Mouse (Mus musculus) megakaryocyte progenitor cell, adult 5-6 weeks (primary cell): ENCODE measurements around the gene Slc35d3. TPM values are rescaled to one million over a fixed set of nuclear protein-coding genes. Genes with fewer than 3 reads are reported as not detected.
A peak's percentile ranks its signal among the peaks of the same experiment; 100 is the strongest.

Source experiments
- ATAC-seq: replicated peaks from 2 replicates; pipeline ENCODE4 v1.8.0; 2016; ENCODE audit warnings: mild to moderate bottlenecking, moderate TSS enrichment, inconsistent platforms; ENCODE audit not compliant: poor library complexity
- total RNA-seq, 2 experiments: library from RNA; stranded (forward) in 1 of 2; stranded (reverse) in 1 of 2; fragments of 157-497, 149-512 nt in 1 of 2; fragments of 200-1000 nt in 1 of 2; gene quantifications; 2 replicates each; pipeline versions ENCODE4 v1.2.3 to v1.2.4; 2015 to 2017

Gene Slc35d3
- total RNA-seq (2015) (0.22 and 1.1 TPM in 2 replicates), total RNA-seq (2017) (0.68 TPM in 1 of 2 replicates, not detected in the other)

DNA sequence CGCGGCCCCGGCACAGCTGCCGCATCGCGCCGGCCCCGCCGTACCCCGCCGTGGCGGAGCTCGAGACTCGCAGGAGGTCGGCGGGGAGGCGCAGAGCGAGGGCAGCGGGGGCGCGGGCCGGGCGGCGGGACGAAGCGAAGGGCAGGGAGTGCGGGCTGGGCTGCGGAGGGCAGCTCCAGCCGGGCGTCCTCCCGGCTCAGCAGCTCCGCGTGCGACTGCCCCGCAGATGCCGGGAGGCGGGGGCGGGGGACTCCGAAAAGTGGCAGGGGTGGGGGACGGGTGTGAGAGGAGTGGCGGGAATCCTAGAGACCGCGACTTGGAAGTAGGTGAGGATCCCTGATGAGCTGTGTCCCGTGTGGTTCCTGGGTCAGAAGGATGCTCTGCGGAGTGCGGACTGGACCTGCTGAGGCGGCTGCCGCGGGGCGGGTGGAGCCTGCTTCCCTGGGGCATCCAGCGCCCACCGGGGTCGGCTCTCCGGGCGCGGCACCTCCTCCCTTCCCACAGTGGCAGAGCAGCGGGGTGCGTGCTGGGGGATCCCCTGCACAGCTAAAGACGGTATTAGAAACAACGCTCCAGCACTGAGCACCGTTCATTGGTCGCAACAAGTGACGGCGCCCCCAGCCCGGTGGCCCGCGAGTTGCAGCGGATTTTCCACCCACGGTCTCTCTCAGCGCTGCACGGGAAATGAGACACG lies at the start of gene Slc35d3:
Slc35d3 (minus strand) TSS at position 462 of the 694 bp plus-strand sequence.
- ATAC-seq = no peak; the same call in 1 of the 2 replicates

GRCm38 (mm10) chr10:19900191-19900590 lies 48.9 kb upstream of the Slc35d3 start:
- no peak for ATAC-seq

- peak; percentile 68 for ATAC-seq
These were observed 42.7 kb upstream of the Slc35d3 start for GRCm38 (mm10) chr10:19893976-19894375.

GRCm38 (mm10) chr10:19893146-19893545 lies 41.9 kb upstream of the Slc35d3 start:
- no peak for ATAC-seq

- ATAC-seq = peak; percentile 50
These were observed 40.4 kb upstream of the Slc35d3 start for GRCm38 (mm10) chr10:19891686-19892085.

- no peak for ATAC-seq
These were observed 38.6 kb upstream of the Slc35d3 start for GRCm38 (mm10) chr10:19889908-19890307.

DNA sequence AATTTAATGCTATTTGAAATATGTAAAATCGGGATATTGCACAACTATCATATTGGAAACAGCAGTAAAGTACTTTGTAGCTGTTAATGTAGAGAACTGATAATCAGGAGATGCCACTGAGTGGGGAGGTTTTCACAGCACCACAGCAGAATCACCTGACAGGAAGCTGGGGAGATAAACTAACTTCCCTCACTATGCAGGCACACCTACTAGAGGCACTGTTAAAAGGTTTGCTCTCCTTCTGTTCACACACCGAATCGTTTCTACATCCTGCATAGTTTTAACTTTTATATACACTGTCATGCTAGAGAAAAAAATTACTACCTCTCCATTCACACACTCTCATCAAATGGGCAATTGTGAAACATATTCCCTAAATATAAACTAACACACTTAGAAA lies 35.0 kb upstream of the Slc35d3 start:
- peak; percentile 98 for ATAC-seq

GRCm38 (mm10) chr10:19884409-19884808 lies 33.1 kb upstream of the Slc35d3 start:
- no peak for ATAC-seq

DNA sequence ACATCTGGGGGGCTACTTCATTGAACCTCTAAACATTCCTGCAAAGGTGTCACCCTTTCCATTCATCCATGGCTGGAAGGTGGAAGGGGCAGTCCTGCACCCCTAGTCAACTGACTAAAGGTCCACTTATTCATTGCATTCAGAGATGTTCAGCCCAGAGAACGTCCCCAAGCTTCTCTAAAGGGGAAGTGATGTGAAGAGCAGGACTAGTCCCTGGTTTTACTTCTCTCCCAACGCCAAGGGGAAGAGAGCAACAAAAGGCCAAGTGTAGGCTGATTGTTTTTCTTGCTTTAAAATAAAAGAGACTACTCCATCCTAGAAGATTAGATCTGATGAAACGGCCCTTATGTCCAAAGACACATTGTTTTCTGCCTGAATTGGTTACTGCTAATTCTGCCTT lies 29.2 kb upstream of the Slc35d3 start:
- no peak for ATAC-seq

DNA sequence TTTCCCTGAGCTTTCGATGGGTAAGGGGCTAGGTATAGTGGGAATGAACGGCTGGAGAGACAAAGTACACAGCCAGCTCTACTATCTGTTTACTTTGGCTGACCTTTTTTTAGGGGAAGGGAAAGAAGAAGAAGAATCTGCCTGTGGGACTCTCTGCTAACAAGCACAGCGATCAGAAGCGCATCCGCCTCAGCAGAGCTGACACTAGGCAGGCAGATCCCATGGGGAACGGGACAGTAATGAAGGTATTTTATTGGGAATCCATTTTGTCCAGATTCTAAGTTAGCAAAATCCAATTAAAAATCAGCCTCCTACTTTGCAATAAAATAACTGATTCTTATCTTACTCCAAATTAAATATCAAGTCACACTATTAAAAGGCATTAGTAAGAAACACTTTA lies 27.9 kb upstream of the Slc35d3 start:
- no peak for ATAC-seq

DNA sequence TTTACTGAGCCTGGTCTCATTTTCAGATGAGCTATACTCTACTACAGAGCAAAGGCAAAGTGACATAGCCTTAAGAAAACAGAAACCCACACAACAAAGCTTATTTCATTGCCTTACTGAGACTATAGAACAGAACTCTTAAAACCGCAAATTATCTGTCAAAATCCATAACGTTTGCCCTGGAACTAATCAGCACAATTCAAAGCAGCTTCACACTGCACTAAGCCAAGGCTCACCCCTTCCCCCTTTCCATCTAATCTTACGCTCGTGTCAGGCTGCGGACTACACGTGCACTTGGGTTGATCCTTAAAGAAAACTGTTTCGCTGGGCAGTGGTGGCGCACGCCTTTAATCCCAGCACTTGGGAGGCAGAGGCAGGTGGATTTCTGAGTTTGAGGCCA lies 26.4 kb upstream of the Slc35d3 start:
- ATAC-seq = peak; percentile 78

DNA sequence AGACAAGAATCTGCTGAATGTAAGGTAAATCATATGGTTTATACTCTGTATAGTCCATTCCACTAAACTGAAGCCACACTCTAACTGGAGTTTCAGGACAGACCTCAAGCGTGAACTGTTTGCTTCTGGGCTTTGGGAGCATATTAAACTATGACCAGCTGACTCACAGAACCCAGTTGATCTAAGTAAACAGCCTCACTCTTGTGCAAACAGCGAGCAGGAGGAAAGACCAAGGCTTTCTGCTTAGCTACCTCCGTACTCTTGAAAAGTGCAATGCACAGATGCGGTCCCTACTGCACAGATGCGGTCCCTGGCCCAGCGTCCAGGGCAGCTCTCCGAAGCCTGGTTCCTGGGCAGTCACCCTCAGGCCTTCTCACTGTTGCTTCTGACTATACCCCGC lies 26.0 kb upstream of the Slc35d3 start:
- no peak for ATAC-seq

DNA sequence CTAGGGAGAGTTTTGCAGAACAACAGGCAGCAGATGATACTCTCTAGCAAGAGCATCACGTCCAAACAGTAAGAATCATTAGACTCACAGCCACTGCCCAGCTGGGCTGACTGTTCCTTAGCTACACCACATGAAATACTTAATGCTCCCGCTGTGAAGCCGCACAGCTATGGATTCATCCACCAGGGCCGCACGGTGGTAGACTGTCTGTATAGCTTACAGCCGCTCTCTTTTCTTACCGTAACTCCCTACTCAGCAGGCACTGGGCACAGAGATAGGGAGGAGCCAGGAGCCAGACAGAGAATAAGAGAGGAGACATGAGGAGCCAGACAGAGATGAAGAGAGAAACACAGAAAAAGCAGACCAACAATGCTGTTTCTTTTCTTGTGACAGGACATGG lies 25.4 kb upstream of the Slc35d3 start:
- no peak for ATAC-seq

DNA sequence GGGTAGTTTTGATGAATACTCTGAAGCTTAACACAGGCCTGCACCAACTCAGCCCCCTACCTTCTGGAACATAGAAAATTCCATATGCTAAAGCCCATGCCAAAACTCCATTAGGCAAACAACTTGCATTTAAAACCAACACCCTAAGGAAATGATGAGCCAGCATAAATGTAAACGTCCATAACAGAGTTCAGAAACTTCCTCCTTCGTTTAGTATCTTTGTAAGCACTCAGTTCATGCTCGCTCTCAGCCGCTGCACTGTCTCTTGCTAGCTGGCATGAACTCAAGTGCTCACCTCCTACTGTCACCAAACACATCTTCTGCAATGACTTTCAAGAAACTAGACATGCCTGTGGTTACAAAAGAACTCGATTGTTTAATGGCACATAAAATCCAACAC lies 24.1 kb upstream of the Slc35d3 start:
- ATAC-seq = peak; percentile 42; the same call in 1 of the 2 replicates

DNA sequence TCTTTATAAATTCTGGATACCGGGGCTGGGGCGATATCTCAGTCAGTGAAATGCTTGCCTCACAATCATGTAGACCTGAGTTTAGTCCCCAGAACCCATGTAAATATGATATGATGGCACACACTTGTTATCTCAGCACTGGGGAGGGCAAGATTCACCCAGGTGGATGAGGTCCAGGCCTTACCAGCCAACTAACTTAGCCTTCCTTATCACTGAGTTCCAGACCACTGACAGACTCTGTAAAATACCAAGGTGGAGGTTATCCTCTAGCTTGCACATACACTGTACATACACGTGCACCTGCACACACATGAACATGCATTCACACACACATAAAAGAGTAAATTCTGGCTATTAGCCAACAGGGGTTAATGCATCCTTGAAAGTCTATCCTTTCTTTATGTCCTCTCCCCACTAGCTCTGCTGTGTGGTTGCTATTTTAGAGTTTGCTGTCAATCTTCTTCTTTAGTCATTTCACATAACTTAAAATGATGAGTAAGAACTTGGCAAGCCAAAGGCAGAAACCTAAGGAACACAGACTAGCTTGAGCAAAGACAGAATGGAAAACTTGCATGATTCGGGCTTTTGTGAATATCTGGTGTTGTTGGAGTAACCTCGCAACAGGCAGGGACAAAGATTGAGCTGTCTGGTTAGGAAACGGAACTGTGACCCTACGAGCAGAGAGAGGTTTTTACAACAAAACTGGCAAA lies 4.5 kb upstream of the Slc35d3 start:
- ATAC-seq = peak; percentile 69

DNA sequence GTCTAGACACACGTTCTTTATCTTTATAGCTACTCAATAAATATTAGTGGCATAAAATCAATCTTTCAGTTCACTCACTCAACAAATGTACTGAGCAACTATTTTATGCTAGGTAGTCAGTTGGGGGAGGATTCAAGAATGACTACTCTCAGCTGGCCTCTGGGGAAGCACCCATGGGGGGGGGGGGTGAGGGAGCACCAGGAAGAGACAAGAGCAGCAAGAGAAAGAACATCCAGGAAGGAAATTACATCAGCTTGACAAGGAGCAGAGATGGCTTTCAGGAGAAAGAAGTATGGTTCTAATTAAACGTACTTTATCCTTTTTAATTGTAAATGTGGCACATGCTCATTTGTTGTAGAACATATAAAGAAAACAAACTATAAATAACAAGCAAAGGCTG lies 2.4 kb upstream of the Slc35d3 start:
- ATAC-seq = no peak

DNA sequence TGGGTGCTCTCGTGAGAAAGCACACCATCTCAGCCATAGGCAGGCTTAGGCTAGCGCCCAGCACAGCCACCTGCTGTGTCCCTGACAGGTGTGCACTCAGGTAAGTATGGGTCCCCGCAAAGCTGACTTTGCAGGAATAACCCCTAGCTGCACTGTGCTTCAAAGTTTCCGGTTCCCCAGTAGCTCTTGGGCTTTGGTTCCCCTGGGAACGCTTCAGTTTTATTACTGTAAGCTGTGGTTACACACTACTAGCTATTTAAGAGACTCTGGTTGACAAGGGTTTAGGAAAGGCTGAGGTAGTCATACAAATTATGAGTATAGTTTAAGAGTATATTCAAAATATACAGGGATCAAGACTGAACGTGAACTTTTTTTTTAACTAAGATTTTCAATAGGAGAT lies 1.5 kb upstream of the Slc35d3 start:
- ATAC-seq = no peak

DNA sequence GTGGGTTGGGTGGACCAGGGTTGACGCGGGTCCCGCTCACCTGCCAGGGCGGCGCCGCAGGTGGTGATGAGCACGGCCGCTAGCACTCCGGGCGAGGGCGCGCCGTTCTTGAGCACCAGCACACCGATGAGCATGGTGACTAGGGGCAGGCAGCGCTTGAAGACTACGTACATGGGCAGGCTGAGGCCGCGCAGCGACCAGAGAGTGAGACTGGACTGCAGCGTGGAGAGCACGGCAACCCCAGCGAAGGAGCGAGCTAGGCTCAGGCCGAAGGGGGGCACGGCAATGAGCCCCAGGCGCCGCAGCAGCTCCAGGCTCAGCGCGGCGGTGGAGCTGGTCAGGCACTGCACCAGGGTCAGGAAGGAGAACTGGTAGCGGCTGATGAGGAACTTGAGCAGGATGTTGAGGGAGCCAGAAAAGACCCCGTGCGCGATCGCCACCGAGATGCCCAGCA lies 688 bp downstream of the Slc35d3 start:
- peak; percentile 59 for ATAC-seq

DNA sequence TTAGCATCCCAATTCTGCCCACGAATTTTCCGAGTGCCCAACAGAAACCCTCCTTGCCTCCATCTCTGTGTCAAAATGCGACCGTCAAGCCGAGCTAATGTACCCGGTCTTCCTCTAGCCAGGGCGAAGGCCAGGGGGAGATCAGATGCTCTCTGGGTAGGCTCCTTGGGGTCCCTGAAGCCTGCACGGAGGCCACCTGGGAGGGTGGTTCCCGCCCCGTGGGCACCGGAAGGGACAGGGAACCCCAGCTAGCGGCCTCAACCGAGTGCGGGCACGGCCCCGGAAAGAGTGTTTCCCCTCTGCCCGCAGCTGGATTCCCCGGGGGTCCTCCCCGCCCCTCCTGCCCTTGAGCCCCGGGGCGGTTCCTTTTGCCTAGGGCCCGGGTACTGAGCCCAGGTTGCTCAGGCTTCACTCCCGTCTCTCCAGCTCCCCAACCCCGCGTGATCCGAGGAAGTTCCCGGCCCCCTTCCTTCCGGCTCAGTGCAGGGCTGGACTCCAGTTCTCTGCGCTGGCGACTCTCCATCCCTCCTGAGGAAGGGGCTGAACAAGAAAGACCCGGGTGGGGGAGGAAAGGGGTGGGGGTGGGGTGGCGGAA lies 1.4 kb downstream of the Slc35d3 start:
- ATAC-seq = peak; percentile 15

DNA sequence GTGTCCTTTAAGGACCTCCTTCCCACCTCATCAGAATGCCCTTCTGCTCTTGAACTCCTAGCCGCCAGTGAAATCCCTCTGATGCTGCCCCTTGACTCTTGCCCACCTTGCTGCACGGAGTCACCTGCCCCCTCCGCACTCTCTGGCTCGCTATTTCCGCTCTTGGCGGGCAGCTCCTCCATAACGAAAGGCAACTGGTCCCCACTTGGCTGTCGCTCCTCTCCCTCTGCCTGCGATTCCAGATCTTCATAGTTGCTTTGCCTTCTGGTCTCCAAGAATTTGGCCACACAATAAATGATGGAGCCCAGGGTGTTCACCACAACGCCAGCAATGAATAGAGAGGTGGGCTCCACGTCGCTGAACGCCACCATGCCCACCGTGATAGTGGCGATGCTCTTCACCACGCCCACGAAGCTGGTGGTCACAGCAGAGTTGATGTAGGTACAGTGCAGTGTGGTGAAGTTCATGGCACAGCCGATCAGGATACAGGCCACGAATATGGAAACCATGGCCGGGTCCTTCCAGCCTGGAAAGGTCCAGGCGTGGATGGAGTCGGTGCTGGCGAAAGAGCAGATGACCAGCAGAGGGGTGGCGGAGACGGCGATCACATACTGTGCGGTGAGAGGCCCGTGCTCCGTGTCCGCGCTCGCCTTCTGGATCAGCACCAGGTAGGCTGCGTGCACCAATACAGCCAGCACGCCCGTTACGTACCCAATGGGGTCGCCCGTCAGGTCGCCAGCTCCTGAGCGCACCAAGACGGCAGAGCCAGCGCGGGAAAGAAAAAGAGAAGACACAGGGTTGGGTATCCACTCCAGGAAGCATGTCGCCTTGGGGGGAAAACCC lies 2.1 kb downstream of the Slc35d3 start:
- ATAC-seq = no peak

DNA sequence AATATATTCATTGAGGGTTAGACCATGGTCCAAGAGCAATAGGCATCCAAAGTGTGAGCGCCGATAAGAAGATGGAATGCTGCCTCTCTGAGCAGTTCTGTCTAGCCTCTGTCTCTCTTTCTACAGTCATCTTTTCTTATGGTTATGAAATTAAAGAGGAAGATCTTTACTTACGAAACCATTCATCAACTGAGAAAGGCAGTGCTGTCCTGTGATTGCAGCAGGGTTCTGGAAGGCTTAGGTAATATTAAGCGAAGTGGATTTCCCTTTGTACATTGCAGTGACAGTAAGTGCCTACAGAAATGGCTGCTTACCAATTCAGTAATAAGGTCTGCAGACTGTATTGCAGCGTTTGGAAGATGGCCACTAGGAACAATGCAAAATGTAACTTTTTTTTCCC lies 11.4 kb downstream of the Slc35d3 start:
- peak; percentile 57 for ATAC-seq
